Mouse (Mus musculus) midbrain, embryonic 14.5 days (tissue): ENCODE measurements around the gene D10Wsu102e. TPM values are rescaled to one million over a fixed set of nuclear protein-coding genes. Genes with fewer than 3 reads are reported as not detected.
A peak's percentile ranks its signal among the peaks of the same experiment; 100 is the strongest.

Experiments
- ATAC-seq: fragments of 200-750 bp; cut with Nextera tagmentation; 2 replicates; pipeline ENCODE4 v1.8.0; 2017; ENCODE audit warnings: moderate number of reproducible peaks, moderate library complexity; ENCODE audit not compliant: low FRiP score, low TSS enrichment
- DNase-seq: peaks from one replicate; pipeline ENCODE4 v3.0.0-alpha.2; 2015
- H3K27ac ChIP-seq: fragments of 300-500 bp; sonication (generic); replicated peaks from 2 replicates; pipeline ENCODE4 v1.5.1; 2014; ENCODE audit warnings: mild to moderate bottlenecking, low read depth, low read length, moderate library complexity
- H3K27me3 ChIP-seq: fragments of 300-500 bp; sonication (generic); 2 replicates; pipeline ENCODE4 v1.6.1; 2014; ENCODE audit warnings: low read length, control low read depth, mixed read lengths; ENCODE audit not compliant: control insufficient read depth, insufficient read depth
- H3K36me3 ChIP-seq: fragments of 300-500 bp; sonication (generic); 2 replicates; pipeline ENCODE4 v1.6.1; 2014; ENCODE audit warnings: low read length, control low read depth; ENCODE audit not compliant: control insufficient read depth, insufficient read depth
- H3K4me1 ChIP-seq: fragments of 300-500 bp; sonication (generic); 2 replicates; pipeline ENCODE4 v1.6.1; 2014; ENCODE audit warnings: mild to moderate bottlenecking, antibody characterized with exemption, low read length, control low read depth; ENCODE audit not compliant: control insufficient read depth, insufficient read depth
- H3K4me2 ChIP-seq: fragments of 300-500 bp; sonication (generic); 2 replicates; pipeline ENCODE4 v1.6.1; 2014; ENCODE audit warnings: mild to moderate bottlenecking, low read length, moderate library complexity
- H3K4me3 ChIP-seq: fragments of 300-500 bp; sonication (generic); replicated peaks from 2 replicates; pipeline ENCODE4 v1.5.1; 2014; ENCODE audit warnings: low read depth, low read length
- H3K9ac ChIP-seq: fragments of 300-500 bp; sonication (generic); replicated peaks from 2 replicates; pipeline ENCODE4 v1.6.1; 2014; ENCODE audit warnings: mild to moderate bottlenecking, low read length, moderate library complexity
- H3K9me3 ChIP-seq: fragments of 300-500 bp; sonication (generic); 2 replicates; pipeline ENCODE4 v1.6.1; 2016; ENCODE audit warnings: low read length, control low read depth, mixed read lengths; ENCODE audit not compliant: control insufficient read depth
- WGBS: fragments of 180-500 bp; shearing (Covaris S2); extraction: QIAGEN DNeasy Blood & Tissue Kit; methylation state at CpG from one replicate; pipeline ENCODE4 v1.1.7; 2014; 5-methylcytosine and 5-hydroxymethylcytosine counted together
- polyA plus RNA-seq: library from polyadenylated mRNA; unstranded; fragments of >200 nt; fragmentation: Nextera tagmentation; extraction: Ambion mirVana; gene quantifications from 2 replicates; pipeline ENCODE4 v1.2.1, GENCODE M21; 2014

Gene D10Wsu102e
- 1.0 and 1.1 TPM in 2 replicates for polyA plus RNA-seq

- WGBS = under 1% methylated on average over 30 of the region's 30 CpGs
Observed at GRCm38 (mm10) chr10:83359956-83360355, at the start of gene D10Wsu102e. Gene D10Wsu102e (plus strand): TSS chr10:83360221.

GRCm38 (mm10) chr10:83310356-83310755 is 49.7 kb upstream of the D10Wsu102e start:
- no peak overlapping the region for H3K4me3 ChIP-seq
- WGBS = 89% methylated on average over 7 of the region's 7 CpGs
- DNase-seq = no peak
- no peak for ATAC-seq
- H3K4me2 ChIP-seq = no peak overlapping the region
- H3K9me3 ChIP-seq = no peaks in the 10 kb centered on the region
- no peaks in the 10 kb centered on the region for H3K36me3 ChIP-seq
- no peak overlapping the region for H3K27ac ChIP-seq
- no peaks in the 10 kb centered on the region for H3K27me3 ChIP-seq
- H3K9ac ChIP-seq = no peak overlapping the region
- no peaks in the 10 kb centered on the region for H3K4me1 ChIP-seq

More at GRCm38 (mm10) chr10:83359956-83360355, at the start of gene D10Wsu102e:
- H3K27me3 ChIP-seq = no peaks in the 10 kb centered on the region
- peak within 1 kb of the TSS; percentile 82 for H3K9ac ChIP-seq
- H3K4me3 ChIP-seq = peak within 1 kb of the TSS; percentile 84
- ATAC-seq = peak; percentile 98
- peak within 1 kb of the TSS; percentile 68 for H3K27ac ChIP-seq
- peaks cover 24% of the 10 kb centered on the region for H3K36me3 ChIP-seq
- peak; percentile 98 for DNase-seq
- H3K4me1 ChIP-seq = peaks cover 11% of the 10 kb centered on the region
- H3K9me3 ChIP-seq = no peaks in the 10 kb centered on the region
- H3K4me2 ChIP-seq = peak within 1 kb of the TSS; percentile 86

GRCm38 (mm10) chr10:83313033-83313432 is 47.0 kb upstream of the D10Wsu102e start:
- H3K9ac ChIP-seq = no peak overlapping the region
- H3K9me3 ChIP-seq = no peaks in the 10 kb centered on the region
- no peak overlapping the region for H3K27ac ChIP-seq
- DNase-seq (no peak), ATAC-seq (no peak)
- WGBS = 92% methylated on average over 5 of the region's 5 CpGs
- H3K4me2 ChIP-seq = no peak overlapping the region
- no peaks in the 10 kb centered on the region for H3K27me3 ChIP-seq
- H3K4me1 ChIP-seq = no peaks in the 10 kb centered on the region
- H3K4me3 ChIP-seq = no peak overlapping the region
- no peaks in the 10 kb centered on the region for H3K36me3 ChIP-seq

GRCm38 (mm10) chr10:83320396-83320795 is 39.6 kb upstream of the D10Wsu102e start:
- no peaks in the 10 kb centered on the region for H3K9me3 ChIP-seq
- no peak for ATAC-seq
- no peak for DNase-seq
- no peak overlapping the region for H3K4me2 ChIP-seq
- H3K36me3 ChIP-seq = no peaks in the 10 kb centered on the region
- no peak overlapping the region for H3K27ac ChIP-seq
- no peak overlapping the region for H3K4me3 ChIP-seq
- no peaks in the 10 kb centered on the region for H3K27me3 ChIP-seq
- H3K9ac ChIP-seq = no peak overlapping the region
- H3K4me1 ChIP-seq = 0 out of 2 replicates have a peak, but pooled peaks cover 5% of the 10 kb centered on the region
- 91% methylated on average over 6 of the region's 6 CpGs for WGBS

GRCm38 (mm10) chr10:83320870-83321269 is 39.2 kb upstream of the D10Wsu102e start:
- Histone ChIP-seq H3K4me1 (0 out of 2 replicates have a peak, but pooled peaks cover 5% of the 10 kb centered on the region), H3K9ac (no peak overlapping the region), H3K36me3 (no peaks in the 10 kb centered on the region), H3K27me3 (no peaks in the 10 kb centered on the region), H3K4me3 (no peak overlapping the region), H3K27ac (no peak overlapping the region), H3K9me3 (no peaks in the 10 kb centered on the region), H3K4me2 (no peak overlapping the region)
- 93% methylated on average over 7 of the region's 7 CpGs for WGBS
- DNase-seq = no peak
- no peak for ATAC-seq

GRCm38 (mm10) chr10:83321528-83321927 is 38.5 kb upstream of the D10Wsu102e start:
- H3K27me3 ChIP-seq = no peaks in the 10 kb centered on the region
- H3K9me3 ChIP-seq = no peaks in the 10 kb centered on the region
- no peaks in the 10 kb centered on the region for H3K36me3 ChIP-seq
- no peak for ATAC-seq
- no peak overlapping the region for H3K4me3 ChIP-seq
- no peak overlapping the region for H3K9ac ChIP-seq
- 35% methylated on average over 6 of the region's 6 CpGs for WGBS
- H3K4me1 ChIP-seq = 0 out of 2 replicates have a peak, but pooled peaks cover 5% of the 10 kb centered on the region
- DNase-seq = peak; percentile 33
- no peak overlapping the region for H3K4me2 ChIP-seq
- H3K27ac ChIP-seq = no peak overlapping the region

- no peak overlapping the region for H3K27ac ChIP-seq
- H3K4me3 ChIP-seq = no peak overlapping the region
- no peak for DNase-seq
- H3K4me1 ChIP-seq = 0 out of 2 replicates have a peak, but pooled peaks cover 5% of the 10 kb centered on the region
- 41% methylated on average over 7 of the region's 7 CpGs for WGBS
- ATAC-seq = no peak
- H3K9ac ChIP-seq = no peak overlapping the region
- H3K27me3 ChIP-seq = no peaks in the 10 kb centered on the region
- H3K36me3 ChIP-seq = no peaks in the 10 kb centered on the region
- no peak overlapping the region for H3K4me2 ChIP-seq
- H3K9me3 ChIP-seq = no peaks in the 10 kb centered on the region
Observed at GRCm38 (mm10) chr10:83322551-83323100, 37.4 kb upstream of the D10Wsu102e start.

- H3K36me3 ChIP-seq = no peaks in the 10 kb centered on the region
- no peak overlapping the region for H3K27ac ChIP-seq
- DNase-seq (no peak), ATAC-seq (no peak)
- 93% methylated on average over 3 of the region's 3 CpGs for WGBS
- no peak overlapping the region for H3K9ac ChIP-seq
- no peaks in the 10 kb centered on the region for H3K27me3 ChIP-seq
- H3K9me3 ChIP-seq = no peaks in the 10 kb centered on the region
- no peak overlapping the region for H3K4me3 ChIP-seq
- 0 out of 2 replicates have a peak, but pooled peaks cover 5% of the 10 kb centered on the region for H3K4me1 ChIP-seq
- H3K4me2 ChIP-seq = no peak overlapping the region
Observed at GRCm38 (mm10) chr10:83324871-83325270, 35.1 kb upstream of the D10Wsu102e start.

- no peak for DNase-seq
- H3K27me3 ChIP-seq = no peaks in the 10 kb centered on the region
- 91% methylated on average over 1 of the region's 1 CpGs for WGBS
Observed at GRCm38 (mm10) chr10:83325903-83326302, 34.1 kb upstream of the D10Wsu102e start.

More at GRCm38 (mm10) chr10:83325903-83326302, 34.1 kb upstream of the D10Wsu102e start:
- no peaks in the 10 kb centered on the region for H3K9me3 ChIP-seq
- no peak for ATAC-seq
- no peaks in the 10 kb centered on the region for H3K36me3 ChIP-seq
- H3K4me1 ChIP-seq = 0 out of 2 replicates have a peak, but pooled peaks cover 5% of the 10 kb centered on the region
- H3K27ac ChIP-seq = no peak overlapping the region
- H3K4me2 ChIP-seq = no peak overlapping the region
- H3K4me3 ChIP-seq = no peak overlapping the region
- H3K9ac ChIP-seq = no peak overlapping the region
